In the genomic region with DNA sequence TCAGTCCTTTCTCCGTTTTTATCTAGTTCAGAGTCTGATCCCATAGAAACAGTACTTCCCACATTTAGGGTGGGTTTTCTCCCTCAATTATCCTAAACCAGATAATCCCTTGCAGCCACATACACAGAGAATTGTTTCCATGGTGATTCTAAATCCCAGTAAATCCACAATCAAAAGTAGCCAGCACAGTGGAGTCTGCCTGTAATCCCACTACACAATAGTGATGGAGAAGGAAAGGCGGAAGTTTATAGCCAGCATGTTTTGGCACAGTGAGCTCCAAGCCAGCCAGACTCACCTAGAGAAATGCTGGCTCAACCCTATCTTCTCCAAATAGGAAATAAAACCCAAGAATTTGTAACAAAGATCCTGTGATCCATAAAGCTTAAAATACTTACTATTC, we compare ENCODE assay signal across 24 mouse cellular contexts. TPM values are rescaled to one million over a fixed set of nuclear protein-coding genes. Genes with fewer than 3 reads are reported as not detected.
DNase-seq lines count a peak whose midpoint lies in the region; ATAC-seq and TF ChIP-seq lines count a peak whose summit lies in the region.
"Had no signal": no experiment of that assay in that cellular context is flagged by ENCODE, and none has a peak within 500 bp of the region (broad histone marks: within the 10 kb centered on the region; RNA-seq: fewer than 3 reads in every experiment).

No protein-coding gene starts in this region.

- no peak for TF ChIP-seq POLR2A in brain, embryonic 14.5 days (IDR thresholded peaks at IDR 0.05; ENCODE audit: borderline replicate concordance, extremely low read depth, insufficient read depth, insufficient read length, poor library complexity, severe bottlenecking)

- no peak overlapping the region for H3K4me2 ChIP-seq in midbrain, postnatal 0 days (ENCODE audit: low read depth, low read length, poor library complexity, severe bottlenecking)
- no peak overlapping the region for H3K4me2 ChIP-seq in midbrain, embryonic 14.5 days (ENCODE audit: low read length)
- H3K4me2 ChIP-seq: forebrain, embryonic 15.5 days; heart, embryonic 11.5 days; liver, embryonic 15.5 days; lung, embryonic 15.5 days; neural tube, embryonic 15.5 days had no signal

- H3K9ac ChIP-seq in midbrain, postnatal 0 days (replicated peaks; ENCODE audit: low read length, poor library complexity, severe bottlenecking), result no peak overlapping the region
- no peak overlapping the region for H3K9ac ChIP-seq in midbrain, embryonic 14.5 days (replicated peaks; ENCODE audit: low read length)
- H3K9ac ChIP-seq: forebrain, embryonic 15.5 days; liver, embryonic 15.5 days; lung, embryonic 15.5 days; neural tube, embryonic 15.5 days had no signal

- peaks cover 14% of the 10 kb centered on the region for H3K36me3 ChIP-seq in midbrain, embryonic 10.5 days
- H3K36me3 ChIP-seq in midbrain, postnatal 0 days (ENCODE audit: insufficient read depth, low read length), result no peaks in the 10 kb centered on the region
- H3K36me3 ChIP-seq in midbrain, embryonic 14.5 days (ENCODE audit: control insufficient read depth, insufficient read depth, low read length), result peaks cover 3% of the 10 kb centered on the region; the same call in 1 of the 2 replicates
- H3K36me3 ChIP-seq: forebrain, embryonic 15.5 days; liver, embryonic 15.5 days; neural tube, embryonic 15.5 days had no signal

- H3K9me3 ChIP-seq in midbrain, embryonic 10.5 days (replicated peaks), result 0 out of 2 replicates have a peak, but pooled peaks cover 5% of the 10 kb centered on the region
- no peaks in the 10 kb centered on the region for H3K9me3 ChIP-seq in midbrain, postnatal 0 days (ENCODE audit: low read length)
- H3K9me3 ChIP-seq in midbrain, embryonic 14.5 days (ENCODE audit: control insufficient read depth, low read length), result no peaks in the 10 kb centered on the region
- H3K9me3 ChIP-seq: forebrain, embryonic 15.5 days; limb, embryonic 10.5 days; liver, embryonic 15.5 days; lung, embryonic 15.5 days; neural tube, embryonic 15.5 days had no signal

- H3K4me3 ChIP-seq in midbrain, embryonic 10.5 days, result 0 out of 2 replicates have a peak overlapping the region, but pooled peaks have one; percentile 2
- H3K4me3 ChIP-seq in midbrain, postnatal 0 days (ENCODE audit: low read depth, low read length), result no peak overlapping the region
- H3K4me3 ChIP-seq in midbrain, embryonic 14.5 days (replicated peaks; ENCODE audit: low read depth, low read length), result no peak overlapping the region
- H3K4me3 ChIP-seq: forebrain, embryonic 15.5 days; limb, embryonic 10.5 days; liver, embryonic 15.5 days; lung, embryonic 15.5 days; neural tube, embryonic 15.5 days had no signal

- no peak overlapping the region for H3K27ac ChIP-seq in midbrain, embryonic 10.5 days (replicated peaks)
- H3K27ac ChIP-seq in midbrain, postnatal 0 days (ENCODE audit: low read depth, low read length), result no peak overlapping the region
- H3K27ac ChIP-seq in midbrain, embryonic 14.5 days (replicated peaks; ENCODE audit: low read depth, low read length), result 0 out of 2 replicates have a peak overlapping the region, but pooled peaks have one; percentile 26
- H3K27ac ChIP-seq: forebrain, embryonic 15.5 days; limb, embryonic 10.5 days; liver, embryonic 15.5 days; lung, embryonic 15.5 days; neural tube, embryonic 15.5 days had no signal

- peaks cover 52% of the 10 kb centered on the region for H3K27me3 ChIP-seq in midbrain, embryonic 10.5 days (ENCODE audit: low read depth, poor library complexity, severe bottlenecking)
- H3K27me3 ChIP-seq in midbrain, postnatal 0 days (ENCODE audit: insufficient read depth, low read length), result no peaks in the 10 kb centered on the region
- H3K27me3 ChIP-seq in midbrain, embryonic 14.5 days (ENCODE audit: control insufficient read depth, insufficient read depth, low read length), result no peaks in the 10 kb centered on the region; the same call in 1 of the 2 replicates
- H3K27me3 ChIP-seq: forebrain, embryonic 15.5 days; liver, embryonic 15.5 days; lung, embryonic 15.5 days; neural tube, embryonic 15.5 days had no signal

- TF ChIP-seq CTCF in midbrain, postnatal 0 days (IDR thresholded peaks at IDR 0.05), result no peak
- no peak for TF ChIP-seq CTCF in brain, embryonic 14.5 days (IDR thresholded peaks at IDR 0.05; ENCODE audit: borderline replicate concordance, extremely low read depth, insufficient read depth, insufficient read length)

- DNase-seq in midbrain, embryonic 10.5 days (ENCODE audit: low spot score), result peak; percentile 19
- no peak for DNase-seq in midbrain, postnatal 0 days (ENCODE audit: low spot score)
- DNase-seq in brain, embryonic 14.5 days (ENCODE audit: low read depth), result peak; percentile 56
- peak; percentile 51 for DNase-seq in midbrain, embryonic 14.5 days
- DNase-seq in left cerebral cortex, adult 18-20 months (ENCODE audit: low spot score in 2 of 2), result no peak
- DNase-seq in right cerebral cortex, postnatal 36 days (ENCODE audit: low spot score in 2 of 2), result no peak
- no peak for DNase-seq in right cerebral cortex, postnatal 10 days (ENCODE audit: low spot score in 2 of 2)
- DNase-seq: adrenal gland, postnatal 36 days; cerebellum, adult 11-12 months; gastrocnemius, postnatal 10 days; kidney, postnatal 25 days; liver; lung, postnatal 4 days; right cerebral cortex, postnatal 4 days; thymus, postnatal 25 days had no signal

- no peak for ATAC-seq in midbrain, postnatal 0 days (ENCODE audit: low FRiP score)
- peak; percentile 26; the same call in 1 of the 2 replicates for ATAC-seq in midbrain, embryonic 14.5 days (ENCODE audit: low FRiP score, low TSS enrichment)
- ATAC-seq: forebrain, embryonic 15.5 days; hindbrain, embryonic 16.5 days; intestine, postnatal 0 days had no signal

- peaks cover 16% of the 10 kb centered on the region for H3K4me1 ChIP-seq in midbrain, embryonic 10.5 days
- no peaks in the 10 kb centered on the region for H3K4me1 ChIP-seq in midbrain, postnatal 0 days (ENCODE audit: insufficient read depth, low read length)
- no peaks in the 10 kb centered on the region for H3K4me1 ChIP-seq in midbrain, embryonic 14.5 days (ENCODE audit: control insufficient read depth, insufficient read depth, low read length)

- 44% methylated on average over 2 of the region's 2 CpGs for WGBS in midbrain, embryonic 10.5 days
- 32% methylated on average over 2 of the region's 2 CpGs for WGBS in midbrain, postnatal 0 days
- 26% methylated on average over 2 of the region's 2 CpGs for WGBS in midbrain, embryonic 14.5 days

RNA-seq across cellular contexts. Expression of gene Mbtps2, which starts 3.9 kb away (rescaled TPM):
- 17.2 and 20.0 TPM in 2 replicates for polyA plus RNA-seq in midbrain, embryonic 10.5 days (2016; fragmentation: Nextera tagmentation; extraction: Ambion mirVana)
- 16.4 and 24.3 TPM in 2 replicates for total RNA-seq in midbrain, postnatal 0 days (2014; rRNA removed)
- polyA plus RNA-seq in midbrain, postnatal 0 days (2015; fragmentation: Nextera tagmentation; extraction: Ambion mirVana), result 18.9 and 23.4 TPM in 2 replicates
- polyA plus RNA-seq in brain, embryonic 14.5 days (2012; rRNA removed), result 50.5 and 50.8 TPM in 2 replicates
- 22.1 and 31.6 TPM in 2 replicates for polyA plus RNA-seq in midbrain, embryonic 14.5 days (2014; fragmentation: Nextera tagmentation; extraction: Ambion mirVana)
- total RNA-seq in left cerebral cortex, adult 18-20 months (2021), result 10 to 100 TPM; 28.9 to 32.1 TPM

RNA-seq across cellular contexts. Expression of gene Yy2, which starts 25.8 kb away (rescaled TPM):
- 4.1 and 5.0 TPM in 2 replicates for polyA plus RNA-seq in midbrain, embryonic 10.5 days (2016; fragmentation: Nextera tagmentation; extraction: Ambion mirVana)
- 0.82 and 2.9 TPM in 2 replicates for total RNA-seq in midbrain, postnatal 0 days (2014; rRNA removed)
- polyA plus RNA-seq in midbrain, postnatal 0 days (2015; fragmentation: Nextera tagmentation; extraction: Ambion mirVana), result 1.6 and 2.1 TPM in 2 replicates
- not detected in 2 replicates for polyA plus RNA-seq in brain, embryonic 14.5 days (2012; rRNA removed)
- polyA plus RNA-seq in midbrain, embryonic 14.5 days (2014; fragmentation: Nextera tagmentation; extraction: Ambion mirVana), result 2.1 and 2.2 TPM in 2 replicates
- not detected for total RNA-seq in left cerebral cortex, adult 18-20 months (2021)
- polyA plus RNA-seq: cortical plate, adult 2 months had no signal

Comparison
In these comparisons a context has a peak if more than half of its experiments do, and no peak if none do; other contexts are left out.
1. DNase-seq: peak in midbrain, embryonic 10.5 days (single experiment), brain, embryonic 14.5 days (single experiment) and midbrain, embryonic 14.5 days (single experiment); none in midbrain, postnatal 0 days (single experiment), left cerebral cortex, adult 18-20 months (0 of 2), right cerebral cortex, postnatal 36 days (0 of 2) and right cerebral cortex, postnatal 10 days (0 of 2).